Mouse (Mus musculus): ENCODE measurements at regions not wholly inside any gene's neighbourhood (a gene's known extent, or its start where the extent isn't known, plus 50 kb on each side); places are given as distances from the start of the nearest gene placed in this dataset.

DNA sequence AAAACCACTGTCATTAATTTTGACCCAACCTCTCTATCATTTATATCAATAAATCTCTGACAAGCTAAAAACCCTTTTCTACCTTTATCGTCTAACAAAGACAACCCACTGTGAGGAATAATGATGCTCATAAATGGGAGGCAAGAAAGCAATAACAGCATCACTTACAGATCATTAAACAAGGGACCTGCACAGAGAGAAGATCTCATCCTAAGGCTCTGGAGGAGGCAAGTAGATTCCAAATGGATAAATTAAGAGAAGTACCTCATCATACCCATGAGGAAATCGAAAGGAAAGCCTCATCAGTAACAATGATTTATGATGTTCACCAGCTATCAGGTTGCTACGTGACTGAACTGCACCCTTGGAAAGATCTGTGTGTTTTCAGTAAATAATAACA lies 670.4 kb downstream of the Nup35 start:
- no peak for TF ChIP-seq CTCF (IDR thresholded peaks at IDR 0.05)
- no peak for TF ChIP-seq EP300 (IDR thresholded peaks at IDR 0.05)
